Mouse (Mus musculus) CH12.LX (cell line): ENCODE data around the gene Tmem110. TPM values are rescaled to one million over a fixed set of nuclear protein-coding genes. Genes with fewer than 3 reads are reported as not detected.
A peak's percentile ranks its signal among the peaks of the same experiment; 100 is the strongest.

Experiments
- DNase-seq: peaks from one replicate; pipeline ENCODE4 v3.0.0-alpha.2; 2013; ENCODE audit errors: extremely low read depth
- H3K27ac ChIP-seq: 2 replicates; pipeline ENCODE4 v1.5.1; 2012; ENCODE audit warnings: low read depth, mild to moderate bottlenecking, control low read depth, moderate library complexity; ENCODE audit not compliant: insufficient read depth
- H3K27me3 ChIP-seq: replicated peaks from 2 replicates; pipeline ENCODE3; 2012; ENCODE audit warnings: inconsistent platforms
- H3K36me3 ChIP-seq, 2 experiments: replicated peaks in 1 of 2; 2 replicates each; pipeline versions ENCODE3 to v1.6.1; 2012; ENCODE audit warnings: inconsistent platforms in 1 of 2, low read length in 1 of 2, mild to moderate bottlenecking in 1 of 2, mixed read lengths in 1 of 2, moderate library complexity in 1 of 2; ENCODE audit not compliant: control insufficient read depth in 1 of 2, insufficient read depth in 1 of 2
- H3K4me1 ChIP-seq, 2 experiments: 2 replicates each; pipeline ENCODE4 v1.6.1; 2012; ENCODE audit warnings: inconsistent platforms in 1 of 2, moderate library complexity in 1 of 2; ENCODE audit not compliant: insufficient read depth in 2 of 2, control insufficient read depth in 1 of 2
- H3K4me2 ChIP-seq: 2 replicates; pipeline ENCODE4 v1.6.1; 2012; ENCODE audit warnings: low read depth, mild to moderate bottlenecking, control low read depth; ENCODE audit not compliant: poor library complexity, insufficient read depth, severe bottlenecking
- H3K4me3 ChIP-seq, 3 experiments: fragments of 150-350 bp in 1 of 3; sonication (generic) in 1 of 3; replicated peaks in 1 of 3; 2 replicates each; pipeline versions ENCODE3 to v1.5.1; 2011 to 2012; ENCODE audit warnings: low read depth in 2 of 3, low read length in 2 of 3, mild to moderate bottlenecking in 2 of 3, moderate library complexity in 2 of 3, control low read depth in 1 of 3, improper control_type of control experiment in 1 of 3, inconsistent platforms in 1 of 3, mixed read lengths in 1 of 3; ENCODE audit not compliant: poor library complexity in 1 of 3
- H3K79me2 ChIP-seq: replicated peaks from 2 replicates; pipeline ENCODE4 v1.6.1; 2012; ENCODE audit warnings: mild to moderate bottlenecking, moderate library complexity; ENCODE audit not compliant: control insufficient read depth, poor library complexity, insufficient read depth, severe bottlenecking; ENCODE audit errors: extremely low read depth
- H3K9ac ChIP-seq: 2 replicates; pipeline ENCODE4 v1.6.1; 2012; ENCODE audit warnings: low read depth, mild to moderate bottlenecking, control low read depth, moderate library complexity; ENCODE audit not compliant: insufficient read depth
- H3K9me3 ChIP-seq: replicated peaks from 2 replicates; pipeline ENCODE3; 2012; ENCODE audit warnings: low read length, inconsistent platforms, mixed read lengths
- BHLHE40 ChIP-seq: IDR thresholded peaks from 2 replicates; pipeline ENCODE4 v1.6.1; 2011; ENCODE audit warnings: mild to moderate bottlenecking, low read depth, low read length, improper control_type of control experiment
- CHD1 ChIP-seq: IDR thresholded peaks from 2 replicates; pipeline ENCODE4 v1.6.1; 2012; ENCODE audit warnings: low read depth, low read length, improper control_type of control experiment, inconsistent platforms
- E2F4 ChIP-seq: IDR thresholded peaks from 2 replicates; pipeline ENCODE4 v1.6.1; 2011; ENCODE audit warnings: low read depth, low read length, improper control_type of control experiment; ENCODE audit not compliant: insufficient replicate concordance
- ELF1 ChIP-seq: IDR thresholded peaks from 2 replicates; pipeline ENCODE4 v1.6.1; 2014; ENCODE audit warnings: low read depth, mild to moderate bottlenecking, inconsistent platforms, low read length, improper control_type of control experiment
- EP300 ChIP-seq: IDR thresholded peaks from 2 replicates; pipeline ENCODE4 v1.6.1; 2011; ENCODE audit warnings: low read length, improper control_type of control experiment
- ETS1 ChIP-seq: conservative IDR thresholded peaks from 2 replicates; pipeline ENCODE4 v1.6.1; 2012; ENCODE audit warnings: low read depth, mild to moderate bottlenecking, inconsistent platforms, low read length, improper control_type of control experiment, moderate library complexity
- GABPA ChIP-seq: IDR thresholded peaks from 2 replicates; pipeline ENCODE4 v1.6.1; 2012; ENCODE audit warnings: low read depth, low read length, improper control_type of control experiment, inconsistent platforms; ENCODE audit not compliant: insufficient replicate concordance
- HCFC1 ChIP-seq: IDR thresholded peaks from 2 replicates; pipeline ENCODE4 v1.6.1; 2012; ENCODE audit warnings: low read depth, mild to moderate bottlenecking, inconsistent platforms, low read length, improper control_type of control experiment
- JUN ChIP-seq: IDR thresholded peaks from 2 replicates; pipeline ENCODE4 v1.6.1; 2011; ENCODE audit warnings: low read depth, mild to moderate bottlenecking, low read length, improper control_type of control experiment, moderate library complexity; ENCODE audit not compliant: insufficient read depth
- JUND ChIP-seq: conservative IDR thresholded peaks from 2 replicates; pipeline ENCODE4 v1.6.1; 2011; ENCODE audit warnings: low read depth, low read length, improper control_type of control experiment
- KAT2A ChIP-seq: IDR thresholded peaks from 2 replicates; pipeline ENCODE4 v1.6.1; 2012; ENCODE audit warnings: low read length, improper control_type of control experiment, inconsistent platforms; ENCODE audit not compliant: insufficient replicate concordance
- MAFK ChIP-seq: IDR thresholded peaks from 2 replicates; pipeline ENCODE4 v1.6.1; 2011; ENCODE audit warnings: low read length, improper control_type of control experiment; ENCODE audit not compliant: insufficient replicate concordance
- MAX ChIP-seq: IDR thresholded peaks from 2 replicates; pipeline ENCODE4 v1.6.1; 2011; ENCODE audit warnings: low read length, improper control_type of control experiment
- MAZ ChIP-seq: IDR thresholded peaks from 2 replicates; pipeline ENCODE4 v1.6.1; 2012; ENCODE audit warnings: low read depth, mild to moderate bottlenecking, inconsistent platforms, low read length, improper control_type of control experiment, moderate library complexity
- MYC ChIP-seq: IDR thresholded peaks from 2 replicates; pipeline ENCODE4 v1.6.1; 2011; ENCODE audit warnings: low read depth, mild to moderate bottlenecking, improper control_type of control experiment, low read length
- NELFE ChIP-seq: IDR thresholded peaks from 2 replicates; pipeline ENCODE4 v1.6.1; 2011; ENCODE audit warnings: low read depth, low read length, improper control_type of control experiment
- NRF1 ChIP-seq: IDR thresholded peaks from 2 replicates; pipeline ENCODE4 v1.6.1; 2014; ENCODE audit warnings: low read depth, mild to moderate bottlenecking, inconsistent platforms, low read length, improper control_type of control experiment, moderate library complexity
- PAX5 ChIP-seq: IDR thresholded peaks from 2 replicates; pipeline ENCODE4 v1.6.1; 2012; ENCODE audit warnings: low read length, inconsistent platforms, mixed read lengths
- POLR2A ChIP-seq: IDR thresholded peaks from 2 replicates; pipeline ENCODE4 v1.6.1; 2011; ENCODE audit warnings: low read depth, mild to moderate bottlenecking, improper control_type of control experiment, low read length
- RAD21 ChIP-seq: IDR thresholded peaks from 2 replicates; pipeline ENCODE4 v1.6.1; 2011; ENCODE audit warnings: low read depth, mild to moderate bottlenecking, low read length, improper control_type of control experiment, moderate library complexity
- SIN3A ChIP-seq: IDR thresholded peaks from 2 replicates; pipeline ENCODE4 v1.6.1; 2012; ENCODE audit warnings: low read length, improper control_type of control experiment, inconsistent platforms
- SMC3 ChIP-seq: IDR thresholded peaks from 2 replicates; pipeline ENCODE4 v1.6.1; 2011; ENCODE audit warnings: low read depth, low read length, improper control_type of control experiment
- TBP ChIP-seq: conservative IDR thresholded peaks from 2 replicates; pipeline ENCODE4 v1.6.1; 2011; ENCODE audit warnings: low read depth, low read length, improper control_type of control experiment
- TCF12 ChIP-seq: IDR thresholded peaks from 2 replicates; pipeline ENCODE4 v1.6.1; 2014; ENCODE audit warnings: low read depth, mild to moderate bottlenecking, inconsistent platforms, low read length, improper control_type of control experiment
- UBTF ChIP-seq: IDR thresholded peaks from 2 replicates; pipeline ENCODE4 v1.6.1; 2012; ENCODE audit warnings: low read depth, mild to moderate bottlenecking, inconsistent platforms, low read length, improper control_type of control experiment, moderate library complexity
- USF1 ChIP-seq: IDR thresholded peaks from 2 replicates; pipeline ENCODE4 v1.6.1; 2014; ENCODE audit warnings: low read depth, mild to moderate bottlenecking, inconsistent platforms, low read length, improper control_type of control experiment
- USF2 ChIP-seq: conservative IDR thresholded peaks from 2 replicates; pipeline ENCODE4 v1.6.1; 2011; ENCODE audit warnings: low read depth, low read length, improper control_type of control experiment
- ZC3H11A ChIP-seq: IDR thresholded peaks from 2 replicates; pipeline ENCODE4 v1.6.1; 2012; ENCODE audit warnings: low read depth, mild to moderate bottlenecking, inconsistent platforms, low read length, improper control_type of control experiment
- ZMIZ1 ChIP-seq: IDR thresholded peaks from 2 replicates; pipeline ENCODE4 v1.6.1; 2012; ENCODE audit warnings: low read depth, mild to moderate bottlenecking, inconsistent platforms, low read length, improper control_type of control experiment
- ZNF384 ChIP-seq: IDR thresholded peaks from 2 replicates; pipeline ENCODE4 v1.6.1; 2012; ENCODE audit warnings: low read depth, low read length, improper control_type of control experiment, inconsistent platforms
- dilution Hi-C: fragments of 300-500 bp; cut with MboI; formaldehyde crosslinking; loops from 2 replicates; pipeline ENCODE4 v1.14.3; 2020; ENCODE audit warnings: low sequenced_read_pairs; ENCODE audit not compliant: extremely low pct_unique_long_range_greater_than_20kb, extremely low pct_ligation_motif_present
- in situ Hi-C: fragments of 300-500 bp; cut with MboI; formaldehyde crosslinking; loops from 3 replicates; pipeline ENCODE4 v1.14.3; 2019; ENCODE audit warnings: low sequenced_read_pairs, low pct_ligation_motif_present, low pct_unique_long_range_greater_than_20kb, mixed read lengths
- polyA plus RNA-seq: library from polyadenylated mRNA; unstranded; fragments of >175 nt; gene quantifications from 2 replicates; pipeline ENCODE4 v1.2.1, GENCODE M21; 2012; ENCODE audit warnings: low read depth; ENCODE audit not compliant: insufficient read length
- total RNA-seq, 2 experiments: library from RNA; depleted of rRNA; stranded (reverse); fragments of 300-350 nt in 1 of 2; fragments of >200 nt in 1 of 2; gene quantifications; 2 replicates each; pipeline ENCODE4 v1.2.3; 2012 to 2014

Gene Tmem110
- total and polyA plus RNA-seq, 3 experiments = 10.3 to 26.2 (median 19.4) TPM

GRCm38 (mm10) chr14:30906001-30906400, 80.6 kb downstream of the Tmem110 start:
- H3K36me3 ChIP-seq = no peaks in the 10 kb centered on the region
- TF ChIP-seq SMC3 (no peak), ELF1 (no peak), PAX5 (no peak), MAX (no peak)
- TF ChIP-seq, all 38 proteins: peak for 0

GRCm38 (mm10) chr14:30907814-30908265, 82.5 kb downstream of the Tmem110 start:
- in situ Hi-C loops = no loop called here
- dilution Hi-C loops = no loop called here
- H3K36me3 ChIP-seq = no peaks in the 10 kb centered on the region

More at GRCm38 (mm10) chr14:30906001-30906400, 80.6 kb downstream of the Tmem110 start:
- H3K27ac ChIP-seq = no peak overlapping the region
- in situ Hi-C loops (no loop called here), dilution Hi-C loops (no loop called here)
- H3K4me3 ChIP-seq = no peak overlapping the region
- DNase-seq = no peak
- no peak overlapping the region for H3K9ac ChIP-seq
- H3K4me1 ChIP-seq = peaks cover 4 to 7% of the 10 kb centered on the region in 2 experiments
- no peak overlapping the region for H3K4me2 ChIP-seq
- peaks cover 5% of the 10 kb centered on the region for H3K27me3 ChIP-seq
- H3K9me3 ChIP-seq = no peaks in the 10 kb centered on the region
- H3K79me2 ChIP-seq = no peaks in the 10 kb centered on the region

GRCm38 (mm10) chr14:30911141-30911540, 85.8 kb downstream of the Tmem110 start:
- no peak for DNase-seq
- dilution Hi-C loops = no loop called here
- in situ Hi-C loops = no loop called here
- H3K4me3 ChIP-seq = no peak overlapping the region
- H3K4me2 ChIP-seq = no peak overlapping the region
- H3K36me3 ChIP-seq = no peaks in the 10 kb centered on the region
- no peak overlapping the region for H3K9ac ChIP-seq
- no peaks in the 10 kb centered on the region for H3K27me3 ChIP-seq
- H3K9me3 ChIP-seq = no peaks in the 10 kb centered on the region
- no peak overlapping the region for H3K27ac ChIP-seq
- no peaks in the 10 kb centered on the region for H3K79me2 ChIP-seq
- H3K4me1 ChIP-seq = peaks cover 4 to 14% of the 10 kb centered on the region in 2 experiments
- TF ChIP-seq TCF12 = no peak
- no peak for TF ChIP-seq BHLHE40
- no peak for TF ChIP-seq KAT2A
- TF ChIP-seq ETS1 = no peak
- no peak for TF ChIP-seq HCFC1
- no peak for TF ChIP-seq EP300
- no peak for TF ChIP-seq UBTF
- no peak for TF ChIP-seq JUN
- no peak for TF ChIP-seq GABPA
- TF ChIP-seq ZMIZ1 = no peak
- no peak for TF ChIP-seq NRF1

More at GRCm38 (mm10) chr14:30907814-30908265, 82.5 kb downstream of the Tmem110 start:
- H3K4me3 ChIP-seq = no peak overlapping the region
- H3K9me3 ChIP-seq = no peaks in the 10 kb centered on the region
- TF ChIP-seq E2F4 (no peak), CHD1 (no peak), JUN (no peak), JUND (no peak), TCF12 (no peak), ZNF384 (no peak), MAZ (no peak), KAT2A (no peak), ELF1 (peak; percentile 34; the same call in 1 of the 2 replicates), MYC (no peak), NELFE (peak; percentile 47; the same call in 1 of the 2 replicates), ZC3H11A (no peak), USF1 (no peak), MAX (peak; percentile 53; the same call in 1 of the 2 replicates), SIN3A (no peak), TBP (0 out of 2 replicates have a peak, but pooled peaks have one; percentile 28), POLR2A (peak; percentile 53), RAD21 (no peak), USF2 (no peak), UBTF (no peak), HCFC1 (peak; percentile 35; the same call in 1 of the 2 replicates), MAFK (no peak), PAX5 (no peak)
- peak; percentile 50 for DNase-seq
- H3K79me2 ChIP-seq = no peaks in the 10 kb centered on the region
- no peak overlapping the region for H3K9ac ChIP-seq
- H3K27me3 ChIP-seq = no peaks in the 10 kb centered on the region
- no peak overlapping the region for H3K27ac ChIP-seq
- H3K4me1 ChIP-seq = peaks cover 4 to 7% of the 10 kb centered on the region in 2 experiments
- H3K4me2 ChIP-seq = no peak overlapping the region
